Mouse (Mus musculus): ENCODE data around the gene Ppef2. TPM values are rescaled to one million over a fixed set of nuclear protein-coding genes. Genes with fewer than 3 reads are reported as not detected.

The Ppef2 gene
- 2.6 and 3.1 TPM in 2 replicates for polyA plus RNA-seq (2012; rRNA removed)

DNA sequence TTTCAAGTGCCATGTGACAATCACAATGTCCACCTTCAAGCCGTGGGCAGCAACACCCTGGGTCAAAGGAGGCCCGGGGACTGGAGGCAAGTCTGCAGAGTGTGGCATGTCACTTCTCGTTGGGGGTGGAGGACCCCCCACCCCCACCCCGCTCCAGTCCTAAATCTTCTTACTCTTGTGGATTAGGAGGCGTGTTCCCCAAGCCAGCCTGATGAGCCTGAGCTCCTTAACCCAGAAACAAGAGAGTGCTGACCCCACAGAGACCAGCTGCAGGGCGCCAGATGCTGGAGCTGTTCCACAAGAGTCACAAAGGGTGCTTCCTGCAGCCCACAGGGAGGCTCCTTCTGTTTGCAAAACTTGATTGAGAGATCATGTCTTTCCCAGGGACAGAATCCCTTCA is at the start of gene Ppef2:
TSS of gene Ppef2 (minus strand) at position 61 of the 400 bp plus-strand sequence.
- TF ChIP-seq CTCF (IDR thresholded peaks at IDR 0.05; ENCODE audit: insufficient read depth, low read length) (no peak), POLR2A (IDR thresholded peaks at IDR 0.05; ENCODE audit: borderline replicate concordance, extremely low read depth, low read depth, low read length) (no peak)
- Histone ChIP-seq H3K4me3 (replicated peaks; ENCODE audit: extremely low read depth, low read depth, low read length) (no peak within 1 kb of the TSS), H3K4me1 (ENCODE audit: control insufficient read depth, insufficient read depth, low read length) (peaks cover 2% of the 10 kb centered on the region; the same call in 1 of the 2 replicates)
- no peak for DNase-seq
- WGBS: 34% methylated on average over 6 of the region's 6 CpGs

DNA sequence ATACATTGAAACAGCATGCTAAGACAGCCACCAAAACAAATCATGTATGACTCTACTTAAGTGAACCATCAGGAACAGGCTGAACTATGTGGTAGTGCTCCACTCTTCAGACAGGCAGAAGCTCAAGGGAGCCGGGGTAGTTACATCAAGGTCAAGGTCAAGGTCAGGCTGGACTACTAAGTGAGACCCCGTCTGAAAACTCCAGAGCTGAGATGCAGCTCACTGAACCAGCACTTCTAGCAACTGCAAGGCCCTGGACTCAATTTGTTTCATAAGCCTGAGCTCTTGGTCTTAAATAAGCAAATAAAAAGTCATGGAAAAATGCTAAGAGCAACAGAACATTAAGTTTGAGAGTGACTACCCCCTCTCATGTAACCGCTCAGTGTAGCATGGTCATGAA is 48.2 kb upstream of the Ppef2 start:
- peaks cover 4% of the 10 kb centered on the region for H3K4me1 ChIP-seq (ENCODE audit: control insufficient read depth, insufficient read depth, low read length)
- WGBS: 84% methylated on average over 3 of the region's 3 CpGs
- DNase-seq: no peak
- no peak for TF ChIP-seq CTCF (IDR thresholded peaks at IDR 0.05; ENCODE audit: insufficient read depth, low read length)
- no peak overlapping the region for H3K4me3 ChIP-seq (replicated peaks; ENCODE audit: extremely low read depth, low read depth, low read length)

DNA sequence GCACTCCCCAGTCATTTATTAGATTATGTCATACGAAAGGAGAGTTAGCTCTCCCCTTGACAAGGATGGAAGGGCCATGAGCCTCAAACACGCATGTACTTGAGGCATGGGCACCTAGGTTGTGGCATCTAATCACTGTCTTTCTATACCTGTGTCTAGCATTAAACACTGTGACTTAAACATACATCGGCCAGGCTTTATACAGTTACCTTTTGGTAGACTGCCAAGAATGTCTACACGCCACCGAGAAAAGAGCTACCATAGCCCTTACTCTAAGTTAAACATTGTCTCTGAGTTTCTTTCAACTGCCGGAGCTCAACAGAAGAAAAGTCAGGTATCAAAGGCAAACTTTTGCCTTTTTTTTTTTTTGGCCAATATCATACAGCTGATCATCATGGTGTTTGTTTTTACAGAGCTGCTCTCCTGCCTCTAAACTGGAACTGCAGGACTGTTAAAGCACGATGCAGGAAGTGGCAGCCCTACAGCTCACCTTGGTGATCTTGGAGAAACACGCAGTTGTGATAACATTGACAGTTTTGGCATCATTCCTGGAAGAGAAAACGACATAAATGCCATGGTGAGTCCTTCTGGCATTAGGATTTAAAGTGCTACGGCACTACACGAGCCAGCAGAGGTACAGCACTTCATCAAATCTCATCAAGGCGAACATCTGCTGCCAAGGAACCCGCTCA is 46.2 kb upstream of the Ppef2 start:
- DNase-seq: no peak
- Histone ChIP-seq H3K4me3 (replicated peaks; ENCODE audit: extremely low read depth, low read depth, low read length) (no peak overlapping the region), H3K4me1 (ENCODE audit: control insufficient read depth, insufficient read depth, low read length) (no peaks in the 10 kb centered on the region)
- TF ChIP-seq POLR2A (IDR thresholded peaks at IDR 0.05; ENCODE audit: borderline replicate concordance, extremely low read depth, low read depth, low read length): no peak
- TF ChIP-seq CTCF (IDR thresholded peaks at IDR 0.05; ENCODE audit: insufficient read depth, low read length): no peak
- WGBS: 70% methylated on average over 13 of the region's 13 CpGs

DNA sequence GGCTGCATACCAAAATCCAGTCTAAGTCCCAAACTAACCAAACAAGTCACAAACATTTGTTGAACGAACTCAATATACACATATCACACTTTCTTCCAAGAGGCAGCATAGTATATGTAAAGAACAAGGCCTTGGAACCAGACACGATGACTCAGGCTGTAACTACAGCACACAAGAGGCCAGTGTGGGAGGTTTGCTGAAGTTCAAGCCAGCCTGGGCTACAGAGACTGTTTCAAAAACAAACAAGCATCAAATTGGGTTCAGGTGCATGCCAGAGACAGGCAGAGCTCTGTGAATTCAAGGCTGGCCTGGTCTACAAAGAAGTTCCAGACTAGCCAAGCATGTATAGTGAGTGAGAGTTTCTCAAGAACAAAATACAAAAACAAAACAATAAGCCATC is 38.4 kb upstream of the Ppef2 start:
- no peak for TF ChIP-seq CTCF (IDR thresholded peaks at IDR 0.05; ENCODE audit: insufficient read depth, low read length)
- no peak for TF ChIP-seq POLR2A (IDR thresholded peaks at IDR 0.05; ENCODE audit: borderline replicate concordance, extremely low read depth, low read depth, low read length)
- Histone ChIP-seq H3K4me1 (ENCODE audit: control insufficient read depth, insufficient read depth, low read length) (no peaks in the 10 kb centered on the region), H3K4me3 (replicated peaks; ENCODE audit: extremely low read depth, low read depth, low read length) (no peak overlapping the region)
- 82% methylated on average over 2 of the region's 2 CpGs for WGBS
- DNase-seq: no peak

DNA sequence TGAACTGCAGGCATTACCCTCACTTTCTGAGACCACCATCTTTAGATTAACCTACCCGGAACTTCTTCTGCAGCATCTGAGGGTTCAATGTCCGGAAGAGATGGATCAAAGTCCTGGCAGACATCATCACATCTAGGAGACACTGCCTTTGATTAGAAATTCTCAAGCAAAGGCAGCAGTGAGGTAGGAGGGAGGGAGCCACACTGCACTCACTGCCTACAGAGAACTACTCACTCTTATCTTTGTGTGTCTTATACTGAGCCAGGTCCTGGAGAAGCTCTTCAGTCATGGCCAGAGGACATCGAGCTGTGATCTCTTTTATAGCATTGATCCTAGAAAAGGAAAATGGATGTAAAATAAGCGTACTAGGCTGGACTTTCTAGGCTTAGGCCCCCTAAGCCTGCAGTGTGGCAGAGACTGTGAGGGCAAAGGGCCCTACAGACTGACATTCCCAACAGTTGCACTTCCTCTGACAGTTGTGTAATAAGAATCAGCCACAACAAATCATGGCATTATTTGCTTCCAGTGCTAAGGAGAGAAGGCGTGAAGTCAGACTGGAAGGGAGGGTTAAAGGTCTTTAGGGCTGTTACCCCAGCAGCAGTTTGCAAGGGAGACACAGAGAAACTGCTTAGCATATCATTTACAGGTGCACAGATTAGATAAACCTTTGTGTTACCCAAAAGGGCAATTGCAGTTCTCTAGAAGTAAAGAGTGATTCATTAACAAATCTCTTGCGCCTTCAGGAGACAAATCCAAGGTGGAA is 35.8 kb upstream of the Ppef2 start:
- no peak for DNase-seq
- no peak for TF ChIP-seq POLR2A (IDR thresholded peaks at IDR 0.05; ENCODE audit: borderline replicate concordance, extremely low read depth, low read depth, low read length)
- no peak for TF ChIP-seq CTCF (IDR thresholded peaks at IDR 0.05; ENCODE audit: insufficient read depth, low read length)
- 91% methylated on average over 6 of the region's 6 CpGs for WGBS
- no peak overlapping the region for H3K4me3 ChIP-seq (replicated peaks; ENCODE audit: extremely low read depth, low read depth, low read length)
- H3K4me1 ChIP-seq (ENCODE audit: control insufficient read depth, insufficient read depth, low read length): no peaks in the 10 kb centered on the region

DNA sequence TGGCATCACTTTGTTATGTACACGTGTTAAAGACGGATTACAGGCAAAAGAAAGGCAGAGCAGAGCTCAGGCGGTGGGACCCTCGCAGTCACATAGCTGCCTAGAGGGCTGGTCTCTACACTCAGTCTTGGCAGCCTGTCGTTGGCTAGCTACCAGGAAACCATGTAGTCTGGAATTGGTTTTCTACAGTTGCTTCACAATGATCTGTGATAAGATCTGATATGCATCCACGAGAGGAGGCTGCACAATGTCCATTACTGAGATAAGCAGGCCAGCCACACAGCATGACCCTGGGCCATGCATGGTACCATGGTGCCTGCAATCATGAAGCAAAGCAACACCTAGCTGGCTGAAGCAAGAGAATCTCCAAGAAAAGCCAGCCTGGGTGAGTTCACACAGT is 31.8 kb upstream of the Ppef2 start:
- TF ChIP-seq CTCF (IDR thresholded peaks at IDR 0.05; ENCODE audit: insufficient read depth, low read length): no peak
- Histone ChIP-seq H3K4me1 (ENCODE audit: control insufficient read depth, insufficient read depth, low read length) (no peaks in the 10 kb centered on the region), H3K4me3 (replicated peaks; ENCODE audit: extremely low read depth, low read depth, low read length) (no peak overlapping the region)
- WGBS: 70% methylated on average over 6 of the region's 6 CpGs
- no peak for DNase-seq

DNA sequence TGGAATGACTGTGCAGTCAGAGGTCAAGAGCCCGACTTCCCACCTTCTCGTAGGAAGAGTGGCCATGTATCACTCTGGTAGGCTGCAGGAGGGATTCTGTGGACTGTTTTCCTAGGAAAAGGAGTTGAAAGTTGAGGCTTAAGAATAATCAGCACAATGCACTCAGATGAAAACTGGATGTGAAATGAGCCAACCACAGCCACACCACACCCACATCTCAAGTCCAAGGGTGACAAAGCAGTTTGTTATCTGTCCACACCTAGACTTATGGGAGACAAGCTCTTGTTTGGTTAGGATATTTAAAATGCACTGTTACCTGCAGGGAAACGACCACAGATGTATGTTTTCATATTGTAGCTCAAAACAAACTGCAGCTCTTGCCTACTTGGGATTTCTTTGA is 27.0 kb upstream of the Ppef2 start:
- Histone ChIP-seq H3K4me3 (replicated peaks; ENCODE audit: extremely low read depth, low read depth, low read length) (no peak overlapping the region), H3K4me1 (ENCODE audit: control insufficient read depth, insufficient read depth, low read length) (peaks cover 2% of the 10 kb centered on the region; the same call in 1 of the 2 replicates)
- WGBS: 39% methylated on average over 3 of the region's 3 CpGs
- no peak for DNase-seq
- no peak for TF ChIP-seq CTCF (IDR thresholded peaks at IDR 0.05; ENCODE audit: insufficient read depth, low read length)
- TF ChIP-seq POLR2A (IDR thresholded peaks at IDR 0.05; ENCODE audit: borderline replicate concordance, extremely low read depth, low read depth, low read length): no peak

DNA sequence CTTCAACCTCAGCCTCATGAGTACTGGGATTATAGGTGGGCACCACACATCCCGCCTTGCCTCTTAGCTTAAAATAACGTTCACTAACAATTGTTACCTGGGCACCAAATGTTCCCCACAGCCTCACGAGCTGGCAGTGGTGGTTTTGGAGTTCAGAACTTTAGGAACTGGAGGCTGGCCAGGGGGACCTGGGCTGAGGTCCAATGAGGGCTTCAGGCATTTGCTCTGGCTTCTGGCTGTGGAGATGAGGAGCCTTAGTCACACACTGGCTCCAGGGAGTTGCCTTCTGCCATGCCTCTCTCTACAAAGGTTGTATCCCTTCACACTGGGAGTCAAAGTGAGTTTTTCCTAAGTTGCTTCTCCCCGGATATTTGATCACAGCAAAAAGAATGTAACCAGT is 26.5 kb upstream of the Ppef2 start:
- 55% methylated on average over 4 of the region's 4 CpGs for WGBS
- H3K4me1 ChIP-seq (ENCODE audit: control insufficient read depth, insufficient read depth, low read length): peaks cover 2% of the 10 kb centered on the region; the same call in 1 of the 2 replicates
- TF ChIP-seq CTCF (IDR thresholded peaks at IDR 0.05; ENCODE audit: insufficient read depth, low read length): no peak
- no peak for TF ChIP-seq POLR2A (IDR thresholded peaks at IDR 0.05; ENCODE audit: borderline replicate concordance, extremely low read depth, low read depth, low read length)
- no peak overlapping the region for H3K4me3 ChIP-seq (replicated peaks; ENCODE audit: extremely low read depth, low read depth, low read length)
- DNase-seq: no peak

DNA sequence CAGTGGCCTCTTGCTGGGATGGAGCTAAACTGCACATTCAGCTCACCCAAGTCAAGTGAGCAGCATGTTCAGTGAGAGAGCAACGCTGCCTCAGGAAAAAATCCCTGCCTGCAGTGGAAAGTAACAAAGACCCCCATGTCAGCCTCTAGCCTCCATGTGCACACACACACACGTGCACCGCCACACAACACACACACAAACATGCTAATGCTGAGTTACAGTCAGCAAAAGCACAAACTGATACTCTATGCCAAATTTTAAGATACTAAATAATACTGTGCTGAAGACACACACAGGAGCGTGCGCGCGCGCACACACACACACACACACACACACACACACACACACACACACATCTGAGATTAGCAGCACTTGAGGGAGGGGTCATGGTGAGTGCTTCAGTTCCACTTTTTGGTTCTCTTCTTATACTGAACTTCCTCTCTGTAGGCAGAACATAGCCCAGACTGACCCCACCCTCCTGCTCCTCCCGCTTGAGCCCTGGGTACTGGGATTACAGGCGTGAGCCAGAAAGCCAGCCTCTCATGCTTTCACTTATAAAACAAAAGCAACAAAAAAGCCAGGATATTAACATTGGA is 23.0 kb upstream of the Ppef2 start:
- no peak for DNase-seq
- 67% methylated on average over 10 of the region's 10 CpGs for WGBS
- TF ChIP-seq POLR2A (IDR thresholded peaks at IDR 0.05; ENCODE audit: borderline replicate concordance, extremely low read depth, low read depth, low read length): no peak
- no peak for TF ChIP-seq CTCF (IDR thresholded peaks at IDR 0.05; ENCODE audit: insufficient read depth, low read length)
- peaks cover 2% of the 10 kb centered on the region; the same call in 1 of the 2 replicates for H3K4me1 ChIP-seq (ENCODE audit: control insufficient read depth, insufficient read depth, low read length)
- H3K4me3 ChIP-seq (replicated peaks; ENCODE audit: extremely low read depth, low read depth, low read length): no peak overlapping the region
